Mouse (Mus musculus): ENCODE measurements around the gene Cacna2d4. TPM values are rescaled to one million over a fixed set of nuclear protein-coding genes. Genes with fewer than 3 reads are reported as not detected.

Gene Cacna2d4
- polyA plus RNA-seq, 1 experiment from 2014 or later = 0.35 TPM

DNA sequence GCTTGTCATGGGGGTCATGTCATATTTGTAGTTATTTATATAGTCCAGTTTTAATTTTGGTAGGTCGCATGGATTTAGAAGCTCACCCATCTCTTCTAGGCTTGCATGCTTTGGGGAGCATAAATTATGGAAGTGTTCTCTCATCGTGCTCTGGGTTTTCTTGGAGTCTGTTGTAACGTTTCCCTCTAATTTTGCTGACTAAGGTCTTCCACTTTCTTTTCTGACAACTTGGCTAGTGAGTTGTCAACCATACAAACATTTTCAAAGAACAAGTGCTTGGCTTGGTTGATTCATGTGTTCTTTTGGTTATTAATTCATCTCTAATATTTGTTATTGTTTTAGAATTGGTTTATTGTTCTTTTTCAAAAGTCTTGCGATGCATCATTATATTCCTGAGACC is 15.4 kb downstream of the Cacna2d4 start:
- Histone ChIP-seq H3K4me3 (replicated peaks; ENCODE audit: low read length) (no peak overlapping the region), H3K27ac (no peak overlapping the region), H3K4me2 (replicated peaks) (no peak overlapping the region), H3K9ac (no peak overlapping the region), H3K36me3 (replicated peaks; ENCODE audit: control insufficient read depth, insufficient read depth) (no peaks in the 10 kb centered on the region), H3K4me1 (replicated peaks; ENCODE audit: control insufficient read depth, insufficient read depth, low read length) (no peaks in the 10 kb centered on the region), H3K9me3 (ENCODE audit: control insufficient read depth, low read length) (no peaks in the 10 kb centered on the region), H3K27me3 (ENCODE audit: control insufficient read depth, insufficient read depth, low read length) (no peaks in the 10 kb centered on the region)
- 80% methylated on average over 4 of the region's 4 CpGs for WGBS
- DNase-seq (ENCODE audit: low spot score) = no peak
- no peak for ATAC-seq (ENCODE audit: low FRiP score)

DNA sequence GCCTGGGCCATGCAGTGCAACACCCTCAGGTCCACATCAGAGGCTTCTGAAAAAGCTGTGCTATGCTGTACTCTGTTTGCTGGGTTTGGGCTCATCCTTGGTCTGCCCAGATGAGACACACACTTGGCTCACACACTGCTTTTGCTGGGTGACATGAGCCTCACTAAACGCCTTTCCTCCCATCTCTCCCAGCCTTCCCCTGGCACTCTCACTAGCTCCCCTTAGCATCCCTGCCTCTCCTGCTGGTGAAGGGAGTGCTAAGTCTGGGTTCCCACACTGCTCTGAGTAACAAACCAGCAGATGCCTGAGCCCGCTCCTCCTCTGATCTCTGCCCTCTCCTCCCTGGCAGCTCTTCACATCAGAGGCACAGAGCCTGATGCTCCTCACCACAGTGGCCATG is 40.4 kb downstream of the Cacna2d4 start:
- Histone ChIP-seq H3K9me3 (ENCODE audit: control insufficient read depth, low read length) (no peaks in the 10 kb centered on the region), H3K4me3 (replicated peaks; ENCODE audit: low read length) (no peak overlapping the region), H3K36me3 (replicated peaks; ENCODE audit: control insufficient read depth, insufficient read depth) (no peaks in the 10 kb centered on the region), H3K4me1 (replicated peaks; ENCODE audit: control insufficient read depth, insufficient read depth, low read length) (peaks cover 10% of the 10 kb centered on the region; the same call in 1 of the 2 replicates), H3K4me2 (replicated peaks) (no peak overlapping the region), H3K27ac (no peak overlapping the region), H3K27me3 (ENCODE audit: control insufficient read depth, insufficient read depth, low read length) (no peaks in the 10 kb centered on the region), H3K9ac (no peak overlapping the region)
- DNase-seq (ENCODE audit: low spot score) = no peak
- no peak for ATAC-seq (ENCODE audit: low FRiP score)
- 66% methylated on average over 2 of the region's 2 CpGs for WGBS

DNA sequence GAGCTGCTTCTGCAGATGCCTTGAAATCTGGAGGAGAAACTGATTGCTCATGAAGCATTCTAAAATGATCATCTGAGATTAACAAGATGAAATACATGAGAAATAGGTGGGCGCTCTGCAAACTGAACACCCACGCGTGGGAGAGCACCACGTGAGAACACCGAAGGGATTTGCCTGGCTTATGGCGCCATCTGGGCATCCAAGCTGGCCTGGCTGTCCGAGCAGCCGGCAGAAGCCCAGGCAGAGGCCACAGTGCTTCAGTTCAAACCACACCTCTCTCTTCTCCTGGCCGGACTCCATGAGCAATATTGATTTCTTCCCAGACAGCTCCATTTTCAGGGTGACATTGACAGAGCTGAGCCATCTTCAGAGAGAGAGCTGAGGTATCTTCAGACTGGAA is 44.4 kb downstream of the Cacna2d4 start:
- Histone ChIP-seq H3K27ac (no peak overlapping the region), H3K4me2 (replicated peaks) (no peak overlapping the region), H3K9me3 (ENCODE audit: control insufficient read depth, low read length) (0 out of 2 replicates have a peak, but pooled peaks cover 5% of the 10 kb centered on the region), H3K4me1 (replicated peaks; ENCODE audit: control insufficient read depth, insufficient read depth, low read length) (peaks cover 10% of the 10 kb centered on the region; the same call in 1 of the 2 replicates), H3K36me3 (replicated peaks; ENCODE audit: control insufficient read depth, insufficient read depth) (no peaks in the 10 kb centered on the region), H3K9ac (no peak overlapping the region), H3K4me3 (replicated peaks; ENCODE audit: low read length) (no peak overlapping the region), H3K27me3 (ENCODE audit: control insufficient read depth, insufficient read depth, low read length) (no peaks in the 10 kb centered on the region)
- 74% methylated on average over 9 of the region's 9 CpGs for whole genome bisulfite sequencing
- no peak for ATAC-seq (ENCODE audit: low FRiP score)
- DNase-seq (ENCODE audit: low spot score) = no peak

DNA sequence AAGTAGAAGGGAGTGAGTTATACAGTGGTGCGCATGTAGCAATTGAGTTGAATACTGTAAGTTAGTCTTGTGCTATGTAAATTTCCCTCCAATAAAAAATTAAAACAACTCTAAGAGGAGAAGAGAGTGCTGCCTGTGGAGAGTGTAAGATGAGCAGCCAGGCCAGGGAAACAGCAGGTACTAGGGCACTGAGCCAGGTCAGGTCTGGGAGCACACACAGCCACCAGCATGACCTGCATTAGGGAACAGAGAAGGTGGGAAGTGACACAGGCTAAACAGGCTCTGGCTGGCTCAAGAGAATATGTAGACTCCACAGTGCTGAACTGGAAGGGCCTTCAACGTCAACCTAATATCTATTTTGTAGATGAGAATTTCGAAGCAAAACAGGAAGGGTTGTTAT is 65.0 kb downstream of the Cacna2d4 start:
- no peak for ATAC-seq (ENCODE audit: low FRiP score)
- Histone ChIP-seq H3K4me2 (replicated peaks) (no peak overlapping the region), H3K9ac (no peak overlapping the region), H3K4me3 (replicated peaks; ENCODE audit: low read length) (no peak overlapping the region), H3K27ac (no peak overlapping the region), H3K9me3 (ENCODE audit: control insufficient read depth, low read length) (no peaks in the 10 kb centered on the region), H3K4me1 (replicated peaks; ENCODE audit: control insufficient read depth, insufficient read depth, low read length) (no peaks in the 10 kb centered on the region), H3K36me3 (replicated peaks; ENCODE audit: control insufficient read depth, insufficient read depth) (no peaks in the 10 kb centered on the region), H3K27me3 (ENCODE audit: control insufficient read depth, insufficient read depth, low read length) (no peaks in the 10 kb centered on the region)
- 94% methylated on average over 3 of the region's 3 CpGs for WGBS
- DNase-seq (ENCODE audit: low spot score) = no peak

DNA sequence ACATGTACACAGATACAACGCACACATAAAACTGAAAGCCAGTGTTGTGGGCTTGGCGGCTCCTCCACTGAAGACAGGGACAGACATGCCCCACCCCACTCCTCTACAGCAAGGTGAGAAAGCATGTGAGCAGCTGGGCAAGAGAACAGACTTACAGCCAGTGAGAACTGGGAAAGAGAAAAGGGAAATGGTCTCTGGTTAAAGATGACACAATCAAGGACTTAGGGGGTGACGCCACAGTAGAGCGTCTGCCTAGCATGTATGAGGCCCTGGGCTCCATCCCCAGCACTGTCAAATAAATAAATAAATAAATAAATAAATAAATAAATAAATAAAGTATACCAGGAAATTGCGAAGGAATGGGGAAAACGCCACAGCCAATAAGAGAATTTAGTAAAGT is 67.0 kb downstream of the Cacna2d4 start:
- no peak overlapping the region for H3K9ac ChIP-seq
- no peaks in the 10 kb centered on the region for H3K4me1 ChIP-seq (replicated peaks; ENCODE audit: control insufficient read depth, insufficient read depth, low read length)
- no peak for DNase-seq (ENCODE audit: low spot score)
- H3K36me3 ChIP-seq (replicated peaks; ENCODE audit: control insufficient read depth, insufficient read depth) = no peaks in the 10 kb centered on the region
- no peak overlapping the region for H3K27ac ChIP-seq
- 93% methylated on average over 6 of the region's 6 CpGs for WGBS
- no peak overlapping the region for H3K4me2 ChIP-seq (replicated peaks)
- no peak overlapping the region for H3K4me3 ChIP-seq (replicated peaks; ENCODE audit: low read length)
- no peaks in the 10 kb centered on the region for H3K9me3 ChIP-seq (ENCODE audit: control insufficient read depth, low read length)
- H3K27me3 ChIP-seq (ENCODE audit: control insufficient read depth, insufficient read depth, low read length) = no peaks in the 10 kb centered on the region
- no peak for ATAC-seq (ENCODE audit: low FRiP score)

DNA sequence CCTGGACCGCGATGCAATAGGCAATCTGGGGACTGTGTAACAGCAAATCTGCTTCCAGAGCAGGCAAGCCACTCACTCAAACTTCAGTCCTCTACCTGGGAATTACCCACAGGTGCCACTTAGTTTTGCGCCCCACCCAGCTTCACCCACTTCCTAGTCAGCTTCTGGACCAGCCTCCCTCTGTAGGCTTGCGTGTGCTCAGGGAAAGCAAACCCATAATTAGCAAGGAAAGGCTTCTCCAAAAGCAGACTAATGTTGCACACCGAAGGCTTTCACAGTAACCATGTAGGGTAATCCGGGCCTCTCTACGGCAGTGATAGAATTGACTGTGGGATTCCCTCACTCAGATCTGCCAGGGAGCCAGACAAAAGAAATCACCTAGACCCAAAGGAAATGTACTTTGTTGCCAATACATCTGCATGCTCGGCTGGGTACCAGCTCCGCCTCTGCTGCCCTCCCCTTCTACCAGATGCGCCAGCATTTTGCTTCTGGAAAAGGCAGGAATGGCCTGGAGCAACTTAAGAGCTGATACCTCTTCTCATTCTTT is 71.6 kb downstream of the Cacna2d4 start:
- Histone ChIP-seq H3K36me3 (replicated peaks; ENCODE audit: control insufficient read depth, insufficient read depth) (no peaks in the 10 kb centered on the region), H3K9ac (no peak overlapping the region), H3K4me1 (replicated peaks; ENCODE audit: control insufficient read depth, insufficient read depth, low read length) (peaks cover 3% of the 10 kb centered on the region), H3K9me3 (ENCODE audit: control insufficient read depth, low read length) (no peaks in the 10 kb centered on the region), H3K27me3 (ENCODE audit: control insufficient read depth, insufficient read depth, low read length) (no peaks in the 10 kb centered on the region), H3K4me3 (replicated peaks; ENCODE audit: low read length) (no peak overlapping the region), H3K4me2 (replicated peaks) (no peak overlapping the region), H3K27ac (0 out of 2 replicates have a peak overlapping the region, but pooled peaks have one; percentile 20)
- ATAC-seq (ENCODE audit: low FRiP score) = no peak
- DNase-seq (ENCODE audit: low spot score) = no peak
- WGBS = 45% methylated on average over 10 of the region's 10 CpGs

DNA sequence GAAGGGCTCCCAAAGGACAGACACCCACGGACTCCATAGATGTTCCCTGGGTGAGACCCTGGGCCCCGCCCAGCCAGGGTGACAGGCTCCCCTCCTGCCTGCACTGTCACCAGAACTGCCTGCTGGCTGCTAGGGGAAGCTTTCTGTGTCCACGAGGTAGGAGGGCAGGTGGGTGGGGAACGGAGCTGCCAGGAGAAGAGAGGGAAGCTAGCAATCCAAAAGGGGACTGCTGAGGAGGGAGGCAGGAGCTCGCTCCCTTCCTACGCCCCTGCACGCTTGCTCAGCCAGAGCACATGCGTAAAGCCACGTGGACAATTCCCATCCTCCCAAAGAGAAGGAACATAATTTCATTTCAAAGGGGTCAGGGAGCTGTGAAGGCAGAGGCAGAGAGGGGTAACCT is 73.8 kb downstream of the Cacna2d4 start:
- H3K9me3 ChIP-seq (ENCODE audit: control insufficient read depth, low read length) = no peaks in the 10 kb centered on the region
- no peaks in the 10 kb centered on the region for H3K36me3 ChIP-seq (replicated peaks; ENCODE audit: control insufficient read depth, insufficient read depth)
- H3K4me3 ChIP-seq (replicated peaks; ENCODE audit: low read length) = no peak overlapping the region
- no peak overlapping the region for H3K9ac ChIP-seq
- no peaks in the 10 kb centered on the region for H3K27me3 ChIP-seq (ENCODE audit: control insufficient read depth, insufficient read depth, low read length)
- DNase-seq (ENCODE audit: low spot score) = no peak
- H3K27ac ChIP-seq = no peak overlapping the region
- H3K4me1 ChIP-seq (replicated peaks; ENCODE audit: control insufficient read depth, insufficient read depth, low read length) = peaks cover 23% of the 10 kb centered on the region
- ATAC-seq (ENCODE audit: low FRiP score) = no peak
- 49% methylated on average over 9 of the region's 9 CpGs for WGBS
- H3K4me2 ChIP-seq (replicated peaks) = no peak overlapping the region

DNA sequence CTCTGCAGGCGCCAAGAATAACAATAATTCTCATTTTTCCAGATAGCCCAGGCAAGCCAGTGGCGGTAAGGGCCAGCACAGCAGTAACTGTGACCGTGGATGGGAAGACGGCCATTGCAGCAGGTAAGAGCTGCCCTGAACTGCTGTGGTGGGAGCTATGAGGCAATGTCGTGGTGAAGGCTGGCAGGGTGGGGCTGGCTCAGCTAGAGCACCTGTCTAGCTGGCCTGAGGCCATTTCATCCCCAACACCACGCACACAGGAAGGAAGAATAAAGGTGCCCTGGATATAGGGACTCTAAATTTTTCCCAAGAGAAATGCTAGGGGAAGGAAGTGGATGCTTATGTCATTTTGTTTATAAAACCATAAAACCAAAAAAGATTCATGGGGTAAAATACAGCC is 76.1 kb downstream of the Cacna2d4 start:
- H3K27me3 ChIP-seq (ENCODE audit: control insufficient read depth, insufficient read depth, low read length) = no peaks in the 10 kb centered on the region
- no peak overlapping the region for H3K27ac ChIP-seq
- H3K4me1 ChIP-seq (replicated peaks; ENCODE audit: control insufficient read depth, insufficient read depth, low read length) = peaks cover 23% of the 10 kb centered on the region
- H3K9ac ChIP-seq = no peak overlapping the region
- no peak overlapping the region for H3K4me3 ChIP-seq (replicated peaks; ENCODE audit: low read length)
- no peak for DNase-seq (ENCODE audit: low spot score)
- 88% methylated on average over 6 of the region's 6 CpGs for WGBS
- ATAC-seq (ENCODE audit: low FRiP score) = no peak
- H3K36me3 ChIP-seq (replicated peaks; ENCODE audit: control insufficient read depth, insufficient read depth) = 0 out of 2 replicates have a peak, but pooled peaks cover 5% of the 10 kb centered on the region
- no peak overlapping the region for H3K4me2 ChIP-seq (replicated peaks)
- no peaks in the 10 kb centered on the region for H3K9me3 ChIP-seq (ENCODE audit: control insufficient read depth, low read length)

DNA sequence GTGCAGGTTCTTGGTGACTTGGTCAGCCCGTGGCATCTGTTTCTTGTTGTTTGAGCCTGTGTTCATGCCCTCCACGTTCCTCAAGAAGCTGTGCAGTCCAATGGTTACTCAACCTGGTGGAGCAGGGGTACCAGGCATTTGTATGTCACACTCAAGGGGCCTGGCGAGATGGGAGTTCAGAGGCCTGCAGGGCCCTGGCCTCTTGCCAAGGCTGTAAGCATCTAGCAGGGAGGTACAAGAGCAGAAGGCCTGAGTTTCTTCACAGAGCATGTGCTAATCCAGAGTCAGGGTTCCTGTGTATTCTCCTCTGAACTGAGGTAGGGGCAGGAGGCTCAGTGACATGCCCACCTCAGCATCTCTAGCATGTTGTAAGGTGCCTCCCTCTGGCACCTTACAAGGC is 76.8 kb downstream of the Cacna2d4 start:
- Histone ChIP-seq H3K36me3 (replicated peaks; ENCODE audit: control insufficient read depth, insufficient read depth) (0 out of 2 replicates have a peak, but pooled peaks cover 5% of the 10 kb centered on the region), H3K4me3 (replicated peaks; ENCODE audit: low read length) (no peak overlapping the region), H3K4me2 (replicated peaks) (no peak overlapping the region), H3K9me3 (ENCODE audit: control insufficient read depth, low read length) (no peaks in the 10 kb centered on the region), H3K9ac (no peak overlapping the region), H3K27ac (peak overlapping the region; percentile 60), H3K4me1 (replicated peaks; ENCODE audit: control insufficient read depth, insufficient read depth, low read length) (peaks cover 23% of the 10 kb centered on the region), H3K27me3 (ENCODE audit: control insufficient read depth, insufficient read depth, low read length) (no peaks in the 10 kb centered on the region)
- ATAC-seq (ENCODE audit: low FRiP score) (no peak), DNase-seq (ENCODE audit: low spot score) (no peak)
- 69% methylated on average over 3 of the region's 3 CpGs for WGBS

Data from hindbrain, embryonic 14.5 days (tissue).